Mouse (Mus musculus): ENCODE data around the gene Tfcp2.

DNA sequence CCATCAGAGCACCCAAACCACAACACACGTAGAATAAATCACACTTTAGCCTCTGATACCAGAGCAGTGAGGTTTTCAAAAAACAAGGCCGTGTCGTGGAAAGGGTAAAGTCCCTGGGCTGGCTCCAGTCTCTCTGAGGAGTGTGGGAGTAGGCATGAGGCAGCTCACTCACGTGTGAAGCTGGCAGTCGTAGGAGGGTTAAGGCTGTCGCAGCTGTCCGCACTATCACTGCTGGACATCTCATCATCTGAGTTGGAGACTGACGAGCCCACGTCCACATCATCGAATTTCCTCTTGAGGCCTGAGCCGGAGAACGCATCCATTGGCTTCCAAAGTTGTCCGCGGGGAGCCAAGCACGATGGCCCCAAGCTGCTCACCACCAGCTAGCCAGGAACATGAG lies 62.5 kb downstream of the Tfcp2 start:
- TF ChIP-seq MYC (IDR thresholded peaks at IDR 0.05; ENCODE audit: low read depth, low read length) (no peak), POLR2A (IDR thresholded peaks at IDR 0.05; ENCODE audit: low read depth, low read length) (no peak), TBP (conservative IDR thresholded peaks at IDR 0.05; ENCODE audit: low read depth, low read length) (no peak), EP300 (IDR thresholded peaks at IDR 0.05; ENCODE audit: low read length) (no peak)
